Mouse (Mus musculus) midbrain, embryonic 13.5 days (tissue): ENCODE data around the gene Nomo1. TPM values are rescaled to one million over a fixed set of nuclear protein-coding genes. Genes with fewer than 3 reads are reported as not detected.

ENCODE experiments used
- ATAC-seq: fragments of 200-750 bp; cut with Nextera tagmentation; 2 replicates; pipeline ENCODE4 v1.8.0; 2017; ENCODE audit warnings: mild to moderate bottlenecking, moderate TSS enrichment, moderate library complexity
- H3K27ac ChIP-seq: fragments of 300-500 bp; sonication (generic); 2 replicates; pipeline ENCODE4 v1.5.1; 2015; ENCODE audit warnings: inconsistent platforms, mild to moderate bottlenecking, moderate library complexity
- H3K27me3 ChIP-seq: fragments of 300-500 bp; sonication (generic); 2 replicates; pipeline ENCODE4 v1.6.1; 2015; ENCODE audit warnings: mild to moderate bottlenecking, inconsistent platforms
- H3K36me3 ChIP-seq: fragments of 300-500 bp; sonication (generic); 2 replicates; pipeline ENCODE4 v1.6.1; 2015; ENCODE audit warnings: mild to moderate bottlenecking, inconsistent platforms
- H3K4me1 ChIP-seq: fragments of 300-500 bp; sonication (generic); replicated peaks from 2 replicates; pipeline ENCODE4 v1.6.1; 2015; ENCODE audit warnings: inconsistent platforms
- H3K4me2 ChIP-seq: fragments of 300-500 bp; sonication (generic); replicated peaks from 2 replicates; pipeline ENCODE4 v1.6.1; 2015; ENCODE audit warnings: moderate library complexity, mild to moderate bottlenecking, inconsistent platforms
- H3K4me3 ChIP-seq: fragments of 300-500 bp; sonication (generic); replicated peaks from 2 replicates; pipeline ENCODE4 v1.5.1; 2015; ENCODE audit warnings: mild to moderate bottlenecking, inconsistent platforms
- H3K9ac ChIP-seq: fragments of 300-500 bp; sonication (generic); replicated peaks from 2 replicates; pipeline ENCODE4 v1.6.1; 2015; ENCODE audit warnings: mild to moderate bottlenecking, inconsistent platforms
- H3K9me3 ChIP-seq: fragments of 300-500 bp; sonication (generic); 2 replicates; pipeline ENCODE4 v1.6.1; 2016; ENCODE audit warnings: mild to moderate bottlenecking, inconsistent platforms
- WGBS: fragments of 180-500 bp; shearing (Covaris S2); methylation state at CpG from one replicate; pipeline ENCODE4 v1.1.7; 2015; 5-methylcytosine and 5-hydroxymethylcytosine counted together
- polyA plus RNA-seq: library from polyadenylated mRNA; unstranded; fragments of >200 nt; fragmentation: Nextera tagmentation; extraction: Ambion mirVana; gene quantifications from 2 replicates; pipeline ENCODE4 v1.2.1, GENCODE M21; 2015

The Nomo1 gene
- 31.4 and 37.7 TPM in 2 replicates for polyA plus RNA-seq

GRCm38 (mm10) chr7:46033109-46033869, at the start of gene Nomo1:
Nomo1 (plus strand) TSS chr7:46033698.
- H3K27ac ChIP-seq: 0 out of 2 replicates have a peak within 1 kb of the TSS, but pooled peaks have one; percentile 27
- H3K9me3 ChIP-seq: no peaks in the 10 kb centered on the region
- peak within 1 kb of the TSS; percentile 79 for H3K4me3 ChIP-seq
- peak within 1 kb of the TSS; percentile 91 for H3K9ac ChIP-seq
- H3K36me3 ChIP-seq: peaks cover 8% of the 10 kb centered on the region
- peak; percentile 97 for ATAC-seq
- H3K27me3 ChIP-seq: peaks cover 3% of the 10 kb centered on the region; the same call in 1 of the 2 replicates
- peaks cover 24% of the 10 kb centered on the region for H3K4me1 ChIP-seq
- H3K4me2 ChIP-seq: peak within 1 kb of the TSS; percentile 77
- 5% methylated on average over 44 of the region's 44 CpGs for WGBS

GRCm38 (mm10) chr7:45986893-45987292, 46.6 kb upstream of the Nomo1 start:
- H3K27me3 ChIP-seq: no peaks in the 10 kb centered on the region
- no peak overlapping the region for H3K4me2 ChIP-seq
- no peak overlapping the region for H3K4me3 ChIP-seq
- H3K36me3 ChIP-seq: no peaks in the 10 kb centered on the region
- H3K9ac ChIP-seq: no peak overlapping the region
- H3K4me1 ChIP-seq: no peaks in the 10 kb centered on the region
- no peaks in the 10 kb centered on the region for H3K9me3 ChIP-seq
- H3K27ac ChIP-seq: no peak overlapping the region
- 53% methylated on average over 6 of the region's 6 CpGs for WGBS
- no peak for ATAC-seq

GRCm38 (mm10) chr7:45988344-45988743, 45.2 kb upstream of the Nomo1 start:
- no peak overlapping the region for H3K27ac ChIP-seq
- H3K4me2 ChIP-seq: no peak overlapping the region
- no peak overlapping the region for H3K4me3 ChIP-seq
- WGBS: 90% methylated on average over 1 of the region's 1 CpGs
- no peaks in the 10 kb centered on the region for H3K4me1 ChIP-seq
- H3K9me3 ChIP-seq: no peaks in the 10 kb centered on the region
- ATAC-seq: no peak
- no peak overlapping the region for H3K9ac ChIP-seq
- no peaks in the 10 kb centered on the region for H3K36me3 ChIP-seq
- no peaks in the 10 kb centered on the region for H3K27me3 ChIP-seq

GRCm38 (mm10) chr7:45992470-45992869, 41.0 kb upstream of the Nomo1 start:
- H3K9ac ChIP-seq: no peak overlapping the region
- no peaks in the 10 kb centered on the region for H3K27me3 ChIP-seq
- 92% methylated on average over 8 of the region's 8 CpGs for WGBS
- no peak overlapping the region for H3K4me2 ChIP-seq
- H3K27ac ChIP-seq: no peak overlapping the region
- H3K36me3 ChIP-seq: no peaks in the 10 kb centered on the region
- no peaks in the 10 kb centered on the region for H3K4me1 ChIP-seq
- H3K4me3 ChIP-seq: no peak overlapping the region
- H3K9me3 ChIP-seq: no peaks in the 10 kb centered on the region
- ATAC-seq: no peak

- H3K9me3 ChIP-seq: no peaks in the 10 kb centered on the region
- no peaks in the 10 kb centered on the region for H3K36me3 ChIP-seq
- H3K27me3 ChIP-seq: no peaks in the 10 kb centered on the region
- H3K4me1 ChIP-seq: no peaks in the 10 kb centered on the region
- ATAC-seq: no peak
- 90% methylated on average over 4 of the region's 4 CpGs for WGBS
- no peak overlapping the region for H3K4me2 ChIP-seq
- no peak overlapping the region for H3K4me3 ChIP-seq
- H3K9ac ChIP-seq: no peak overlapping the region
- no peak overlapping the region for H3K27ac ChIP-seq
Measured at GRCm38 (mm10) chr7:46000577-46000976, 32.9 kb upstream of the Nomo1 start.

- no peak for ATAC-seq
- H3K27me3 ChIP-seq: no peaks in the 10 kb centered on the region
- WGBS: 60% methylated on average over 4 of the region's 4 CpGs
- no peaks in the 10 kb centered on the region for H3K36me3 ChIP-seq
- H3K27ac ChIP-seq: no peak overlapping the region
- no peaks in the 10 kb centered on the region for H3K9me3 ChIP-seq
- H3K4me2 ChIP-seq: no peak overlapping the region
- no peaks in the 10 kb centered on the region for H3K4me1 ChIP-seq
- H3K4me3 ChIP-seq: no peak overlapping the region
- no peak overlapping the region for H3K9ac ChIP-seq
Measured at GRCm38 (mm10) chr7:46002748-46003147, 30.8 kb upstream of the Nomo1 start.

GRCm38 (mm10) chr7:46009578-46009977, 23.9 kb upstream of the Nomo1 start:
- Histone ChIP-seq H3K4me3 (no peak overlapping the region), H3K4me2 (no peak overlapping the region), H3K9me3 (no peaks in the 10 kb centered on the region), H3K36me3 (no peaks in the 10 kb centered on the region), H3K9ac (no peak overlapping the region), H3K27me3 (0 out of 2 replicates have a peak, but pooled peaks cover 3% of the 10 kb centered on the region), H3K4me1 (peaks cover 13% of the 10 kb centered on the region), H3K27ac (no peak overlapping the region)
- 18% methylated on average over 5 of the region's 5 CpGs for WGBS
- ATAC-seq: no peak

GRCm38 (mm10) chr7:46012121-46012520, 21.4 kb upstream of the Nomo1 start:
- no peak overlapping the region for H3K9ac ChIP-seq
- H3K4me3 ChIP-seq: no peak overlapping the region
- H3K9me3 ChIP-seq: no peaks in the 10 kb centered on the region
- ATAC-seq: no peak
- H3K27me3 ChIP-seq: 0 out of 2 replicates have a peak, but pooled peaks cover 3% of the 10 kb centered on the region
- peaks cover 13% of the 10 kb centered on the region for H3K4me1 ChIP-seq
- H3K36me3 ChIP-seq: no peaks in the 10 kb centered on the region
- H3K4me2 ChIP-seq: no peak overlapping the region
- no peak overlapping the region for H3K27ac ChIP-seq

GRCm38 (mm10) chr7:46013266-46014010, 20.1 kb upstream of the Nomo1 start:
- H3K4me3 ChIP-seq: no peak overlapping the region
- H3K9me3 ChIP-seq: no peaks in the 10 kb centered on the region
- H3K36me3 ChIP-seq: no peaks in the 10 kb centered on the region
- 11% methylated on average over 9 of the region's 9 CpGs for WGBS
- ATAC-seq: peak; percentile 67
- H3K4me2 ChIP-seq: no peak overlapping the region
- peak overlapping the region; percentile 27; the same call in 1 of the 2 replicates for H3K27ac ChIP-seq
- H3K27me3 ChIP-seq: no peaks in the 10 kb centered on the region
- H3K4me1 ChIP-seq: peaks cover 13% of the 10 kb centered on the region
- no peak overlapping the region; the same call in 1 of the 2 replicates for H3K9ac ChIP-seq

GRCm38 (mm10) chr7:46019594-46019993, 13.9 kb upstream of the Nomo1 start:
- Histone ChIP-seq H3K27ac (no peak overlapping the region), H3K27me3 (no peaks in the 10 kb centered on the region), H3K4me1 (no peaks in the 10 kb centered on the region), H3K9ac (no peak overlapping the region), H3K9me3 (no peaks in the 10 kb centered on the region), H3K4me2 (no peak overlapping the region), H3K36me3 (no peaks in the 10 kb centered on the region), H3K4me3 (no peak overlapping the region)
- ATAC-seq: no peak
- WGBS: 75% methylated on average over 3 of the region's 3 CpGs

- Histone ChIP-seq H3K9me3 (no peaks in the 10 kb centered on the region), H3K9ac (no peak overlapping the region), H3K27ac (no peak overlapping the region), H3K4me1 (no peaks in the 10 kb centered on the region), H3K27me3 (no peaks in the 10 kb centered on the region), H3K4me3 (no peak overlapping the region), H3K36me3 (no peaks in the 10 kb centered on the region), H3K4me2 (no peak overlapping the region)
- ATAC-seq: no peak
- WGBS: 39% methylated on average over 4 of the region's 4 CpGs
Measured at GRCm38 (mm10) chr7:46021951-46022350, 11.5 kb upstream of the Nomo1 start.

- no peak overlapping the region for H3K9ac ChIP-seq
- no peak overlapping the region for H3K27ac ChIP-seq
- WGBS: 77% methylated on average over 9 of the region's 9 CpGs
- no peak overlapping the region for H3K4me3 ChIP-seq
- H3K4me1 ChIP-seq: no peaks in the 10 kb centered on the region
- H3K9me3 ChIP-seq: no peaks in the 10 kb centered on the region
- peaks cover 3% of the 10 kb centered on the region; the same call in 1 of the 2 replicates for H3K27me3 ChIP-seq
- H3K36me3 ChIP-seq: no peaks in the 10 kb centered on the region
- no peak overlapping the region for H3K4me2 ChIP-seq
- ATAC-seq: no peak
Measured at GRCm38 (mm10) chr7:46025436-46025835, 8.1 kb upstream of the Nomo1 start.
